Mouse (Mus musculus): ENCODE measurements at regions not wholly inside any gene's neighbourhood (a gene's known extent, or its start where the extent isn't known, plus 50 kb on each side); places are given as distances from the start of the nearest gene placed in this dataset.

GRCm38 (mm10) chr5:37890641-37891040, 66.3 kb upstream of the Msx1 start:
- H3K4me3 ChIP-seq (ENCODE audit: low read depth, low read length): no peak overlapping the region
- peaks cover 19% of the 10 kb centered on the region for H3K4me1 ChIP-seq (ENCODE audit: control insufficient read depth, insufficient read depth, low read length)
- no peaks in the 10 kb centered on the region for H3K9me3 ChIP-seq (ENCODE audit: control insufficient read depth, low read length)
- peaks cover 19% of the 10 kb centered on the region for H3K27me3 ChIP-seq (ENCODE audit: control insufficient read depth, insufficient read depth, low read length)
- no peak for DNase-seq (ENCODE audit: low spot score)
- H3K27ac ChIP-seq (ENCODE audit: low read depth, low read length): no peak overlapping the region
- no peaks in the 10 kb centered on the region for H3K36me3 ChIP-seq (ENCODE audit: control insufficient read depth, insufficient read depth, low read length)
- no peak overlapping the region for H3K9ac ChIP-seq (ENCODE audit: low read length)
- WGBS: 62% methylated on average over 11 of the region's 11 CpGs
- H3K4me2 ChIP-seq (ENCODE audit: low read depth): no peak overlapping the region
- ATAC-seq (ENCODE audit: insufficient read depth, low FRiP score, low TSS enrichment): no peak

GRCm38 (mm10) chr5:37879668-37880380, 55.4 kb upstream of the Msx1 start:
- no peak overlapping the region for H3K4me3 ChIP-seq (ENCODE audit: low read depth, low read length)
- H3K4me2 ChIP-seq (ENCODE audit: low read depth): no peak overlapping the region
- H3K9ac ChIP-seq (ENCODE audit: low read length): no peak overlapping the region
- ATAC-seq (ENCODE audit: insufficient read depth, low FRiP score, low TSS enrichment): no peak
- 76% methylated on average over 2 of the region's 2 CpGs for WGBS
- H3K9me3 ChIP-seq (ENCODE audit: control insufficient read depth, low read length): no peaks in the 10 kb centered on the region
- DNase-seq (ENCODE audit: low spot score): no peak
- no peak overlapping the region for H3K27ac ChIP-seq (ENCODE audit: low read depth, low read length)
- no peaks in the 10 kb centered on the region for H3K4me1 ChIP-seq (ENCODE audit: control insufficient read depth, insufficient read depth, low read length)
- no peaks in the 10 kb centered on the region for H3K36me3 ChIP-seq (ENCODE audit: control insufficient read depth, insufficient read depth, low read length)
- no peaks in the 10 kb centered on the region for H3K27me3 ChIP-seq (ENCODE audit: control insufficient read depth, insufficient read depth, low read length)

GRCm38 (mm10) chr5:37876240-37876639, 51.9 kb upstream of the Msx1 start:
- no peak for DNase-seq (ENCODE audit: low spot score)
- Histone ChIP-seq H3K9me3 (ENCODE audit: control insufficient read depth, low read length) (no peaks in the 10 kb centered on the region), H3K27ac (ENCODE audit: low read depth, low read length) (no peak overlapping the region), H3K27me3 (ENCODE audit: control insufficient read depth, insufficient read depth, low read length) (no peaks in the 10 kb centered on the region), H3K4me2 (ENCODE audit: low read depth) (no peak overlapping the region), H3K36me3 (ENCODE audit: control insufficient read depth, insufficient read depth, low read length) (no peaks in the 10 kb centered on the region), H3K4me1 (ENCODE audit: control insufficient read depth, insufficient read depth, low read length) (no peaks in the 10 kb centered on the region), H3K9ac (ENCODE audit: low read length) (no peak overlapping the region), H3K4me3 (ENCODE audit: low read depth, low read length) (no peak overlapping the region)
- WGBS: 66% methylated on average over 4 of the region's 4 CpGs
- no peak for ATAC-seq (ENCODE audit: insufficient read depth, low FRiP score, low TSS enrichment)

GRCm38 (mm10) chr5:37875452-37875851, 51.1 kb upstream of the Msx1 start:
- 93% methylated on average over 13 of the region's 13 CpGs for WGBS
- H3K9ac ChIP-seq (ENCODE audit: low read length): no peak overlapping the region
- no peaks in the 10 kb centered on the region for H3K9me3 ChIP-seq (ENCODE audit: control insufficient read depth, low read length)
- ATAC-seq (ENCODE audit: insufficient read depth, low FRiP score, low TSS enrichment) (no peak), DNase-seq (ENCODE audit: low spot score) (no peak)
- H3K4me1 ChIP-seq (ENCODE audit: control insufficient read depth, insufficient read depth, low read length): no peaks in the 10 kb centered on the region
- H3K27me3 ChIP-seq (ENCODE audit: control insufficient read depth, insufficient read depth, low read length): no peaks in the 10 kb centered on the region
- no peak overlapping the region for H3K4me3 ChIP-seq (ENCODE audit: low read depth, low read length)
- no peaks in the 10 kb centered on the region for H3K36me3 ChIP-seq (ENCODE audit: control insufficient read depth, insufficient read depth, low read length)
- H3K27ac ChIP-seq (ENCODE audit: low read depth, low read length): no peak overlapping the region
- no peak overlapping the region for H3K4me2 ChIP-seq (ENCODE audit: low read depth)

- peak; percentile 7 for DNase-seq (ENCODE audit: low spot score)
- no peak overlapping the region for H3K4me3 ChIP-seq (ENCODE audit: low read depth, low read length)
- no peak for ATAC-seq (ENCODE audit: insufficient read depth, low FRiP score, low TSS enrichment)
- WGBS: 83% methylated on average over 6 of the region's 6 CpGs
- no peaks in the 10 kb centered on the region for H3K9me3 ChIP-seq (ENCODE audit: control insufficient read depth, low read length)
- H3K36me3 ChIP-seq (ENCODE audit: control insufficient read depth, insufficient read depth, low read length): no peaks in the 10 kb centered on the region
- no peak overlapping the region for H3K4me2 ChIP-seq (ENCODE audit: low read depth)
- no peaks in the 10 kb centered on the region for H3K4me1 ChIP-seq (ENCODE audit: control insufficient read depth, insufficient read depth, low read length)
- no peak overlapping the region for H3K9ac ChIP-seq (ENCODE audit: low read length)
- no peaks in the 10 kb centered on the region for H3K27me3 ChIP-seq (ENCODE audit: control insufficient read depth, insufficient read depth, low read length)
- no peak overlapping the region for H3K27ac ChIP-seq (ENCODE audit: low read depth, low read length)
These were observed 50.5 kb upstream of the Msx1 start for GRCm38 (mm10) chr5:37874784-37875281.

Data from neural tube, embryonic 11.5 days (tissue).